Mouse (Mus musculus): ENCODE data around the gene Map1a. TPM values are rescaled to one million over a fixed set of nuclear protein-coding genes. Genes with fewer than 3 reads are reported as not detected.
A peak's percentile ranks its signal among the peaks of the same experiment; 100 is the strongest.

Gene Map1a
- polyA plus RNA-seq, 1 experiment from 2014 or later = 3.1 TPM

DNA sequence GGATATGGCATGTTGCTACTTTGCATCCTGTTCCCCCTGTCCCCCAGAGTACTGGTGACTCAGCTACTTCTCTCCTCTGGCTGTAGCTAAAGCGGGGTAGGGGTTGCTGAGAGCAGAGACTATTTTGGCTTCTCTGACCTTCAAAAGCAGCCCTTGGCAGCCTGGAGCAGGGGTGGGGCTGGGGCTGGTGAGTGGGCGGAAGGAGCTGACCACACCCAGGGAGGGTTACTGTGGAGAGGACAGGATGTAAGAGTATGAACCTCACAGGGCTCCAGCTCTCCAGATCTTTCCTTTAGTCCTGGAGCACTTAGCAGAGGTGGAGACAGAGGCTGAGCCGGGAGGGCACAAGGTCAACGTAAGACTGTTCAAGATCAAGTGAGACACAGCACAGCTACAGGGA is 4.8 kb downstream of the Map1a start:
- H3K9me3 ChIP-seq = no peaks in the 10 kb centered on the region
- H3K4me3 ChIP-seq = peak overlapping the region; percentile 52
- H3K27ac ChIP-seq = no peak overlapping the region
- H3K9ac ChIP-seq = no peak overlapping the region
- H3K36me3 ChIP-seq = peaks cover 2% of the 10 kb centered on the region; the same call in 1 of the 2 replicates
- 22% methylated on average over 4 of the region's 4 CpGs for WGBS
- H3K4me2 ChIP-seq (replicated peaks) = peak overlapping the region; percentile 79
- H3K27me3 ChIP-seq = peaks cover 83% of the 10 kb centered on the region
- ATAC-seq (ENCODE audit: low FRiP score, low read depth) = no peak
- peaks cover 49% of the 10 kb centered on the region for H3K4me1 ChIP-seq

GRCm38 (mm10) chr2:121294753-121295607 is 5.6 kb downstream of the Map1a start:
- 2% methylated on average over 18 of the region's 18 CpGs for WGBS
- ATAC-seq (ENCODE audit: low FRiP score, low read depth) = peak; percentile 71
- Histone ChIP-seq H3K4me1 (peaks cover 46% of the 10 kb centered on the region), H3K36me3 (peaks cover 10% of the 10 kb centered on the region), H3K27ac (0 out of 2 replicates have a peak overlapping the region, but pooled peaks have one; percentile 6), H3K4me2 (replicated peaks) (peak overlapping the region; percentile 79), H3K4me3 (peak overlapping the region; percentile 52), H3K9ac (peak overlapping the region; percentile 63), H3K27me3 (peaks cover 88% of the 10 kb centered on the region), H3K9me3 (no peaks in the 10 kb centered on the region)

DNA sequence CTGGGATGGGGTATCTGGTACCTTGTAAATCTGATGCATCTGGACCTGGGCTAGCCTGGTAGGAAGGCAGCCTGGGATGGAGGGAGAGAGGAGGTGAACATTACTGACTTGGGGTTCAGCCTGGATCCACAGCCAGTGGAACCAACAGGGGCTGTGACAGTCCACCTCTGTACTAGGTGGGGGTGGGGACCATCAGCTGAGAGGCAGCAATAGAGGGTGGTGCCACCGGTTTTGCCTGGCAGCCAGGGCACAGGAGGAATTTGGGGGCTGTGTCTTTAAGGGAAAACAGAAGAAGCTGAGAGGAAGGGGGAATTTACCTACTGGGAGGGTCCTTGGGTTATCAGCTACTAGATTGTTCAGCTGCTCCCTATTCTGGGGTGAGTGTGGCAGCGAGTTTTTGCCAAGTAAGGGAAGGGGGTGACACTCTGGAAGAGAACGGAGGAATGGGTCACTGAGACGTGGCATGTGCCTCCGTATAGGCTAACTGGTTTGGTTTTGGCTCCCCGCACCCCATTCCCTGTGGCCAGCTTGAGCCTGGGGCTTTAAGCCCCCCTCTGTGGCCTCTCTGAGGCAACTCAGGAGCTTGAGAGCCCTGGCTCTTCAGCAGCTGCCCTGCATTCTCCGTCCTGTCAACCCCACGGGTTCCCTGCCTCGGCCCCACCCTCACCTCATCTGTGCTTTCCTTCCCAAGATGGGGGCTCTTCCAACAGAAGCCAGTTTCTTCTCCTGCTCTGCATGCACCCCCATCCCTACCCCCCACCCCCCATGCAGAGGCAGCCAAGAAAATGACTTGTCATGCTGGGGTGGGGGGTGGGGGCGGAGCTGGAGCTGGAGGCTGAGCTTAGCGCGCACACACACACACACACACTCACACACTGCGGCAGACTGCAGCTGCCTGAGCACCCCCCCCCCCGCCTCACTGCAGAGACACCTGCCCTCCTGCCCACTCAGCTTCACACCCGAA is 6.5 kb downstream of the Map1a start:
- Histone ChIP-seq H3K4me1 (peaks cover 43% of the 10 kb centered on the region), H3K9me3 (no peaks in the 10 kb centered on the region), H3K27me3 (peaks cover 88% of the 10 kb centered on the region), H3K9ac (peak overlapping the region; percentile 63), H3K4me3 (peak overlapping the region; percentile 52), H3K27ac (0 out of 2 replicates have a peak overlapping the region, but pooled peaks have one; percentile 6), H3K4me2 (replicated peaks) (peak overlapping the region; percentile 79), H3K36me3 (peaks cover 19% of the 10 kb centered on the region)
- under 1% methylated on average over 15 of the region's 15 CpGs for WGBS
- peak; percentile 45 for ATAC-seq (ENCODE audit: low FRiP score, low read depth)

- Histone ChIP-seq H3K9me3 (no peaks in the 10 kb centered on the region), H3K9ac (peak overlapping the region; percentile 63), H3K4me3 (peak overlapping the region; percentile 52), H3K36me3 (peaks cover 25% of the 10 kb centered on the region), H3K4me1 (peaks cover 43% of the 10 kb centered on the region), H3K27me3 (peaks cover 86% of the 10 kb centered on the region), H3K27ac (no peak overlapping the region), H3K4me2 (replicated peaks) (peak overlapping the region; percentile 79)
- 16% methylated on average over 6 of the region's 6 CpGs for WGBS
- ATAC-seq (ENCODE audit: low FRiP score, low read depth) = no peak
Observed at GRCm38 (mm10) chr2:121296754-121297231, 7.4 kb downstream of the Map1a start.

DNA sequence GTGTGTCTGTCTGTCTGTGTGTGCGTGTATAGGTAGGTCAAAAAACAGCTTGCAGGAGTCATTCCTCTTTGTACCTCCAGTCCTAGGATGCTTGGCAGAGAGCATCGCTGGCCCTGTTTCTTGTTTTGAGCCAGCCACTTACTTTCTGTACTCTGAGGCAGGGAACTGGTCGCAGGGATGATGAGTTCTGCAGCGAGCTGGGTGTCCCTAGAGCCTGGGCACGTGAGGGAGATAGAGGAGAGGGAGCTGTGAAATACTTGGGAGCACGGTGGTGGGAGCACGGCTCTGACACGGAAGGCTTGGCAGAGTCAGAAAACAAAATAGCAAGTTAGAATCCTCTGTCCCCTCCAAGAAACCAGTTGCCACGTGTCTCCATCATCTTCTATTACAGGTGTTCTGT is 8.3 kb downstream of the Map1a start:
- Histone ChIP-seq H3K9me3 (no peaks in the 10 kb centered on the region), H3K27me3 (peaks cover 84% of the 10 kb centered on the region), H3K4me1 (peaks cover 43% of the 10 kb centered on the region), H3K27ac (no peak overlapping the region), H3K4me3 (no peak overlapping the region), H3K36me3 (peaks cover 27% of the 10 kb centered on the region), H3K4me2 (replicated peaks) (peak overlapping the region; percentile 79), H3K9ac (no peak overlapping the region)
- WGBS = 5% methylated on average over 9 of the region's 9 CpGs
- no peak for ATAC-seq (ENCODE audit: low FRiP score, low read depth)

DNA sequence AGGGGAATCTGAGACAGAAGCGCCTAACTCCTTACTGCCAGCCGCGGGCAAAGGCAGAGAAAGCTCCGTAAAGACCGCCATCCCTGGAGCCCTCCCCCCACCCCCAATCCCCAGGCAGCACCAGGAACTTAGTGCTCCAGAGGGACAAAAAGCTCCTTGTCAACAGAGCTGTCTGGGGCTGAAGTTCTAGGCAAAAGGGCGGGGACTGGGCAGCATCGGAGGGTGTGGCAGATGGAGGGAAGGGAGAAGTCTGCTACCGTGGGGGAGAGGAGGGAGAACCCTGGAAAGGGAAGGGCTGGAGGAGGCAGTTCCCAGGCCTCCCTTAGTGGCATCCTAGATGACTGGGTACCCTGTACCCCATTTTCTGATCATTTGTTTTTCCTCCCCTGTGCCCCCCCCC is 8.7 kb downstream of the Map1a start:
- Histone ChIP-seq H3K36me3 (peaks cover 31% of the 10 kb centered on the region), H3K9me3 (no peaks in the 10 kb centered on the region), H3K4me1 (peaks cover 43% of the 10 kb centered on the region), H3K4me2 (replicated peaks) (peak overlapping the region; percentile 79), H3K27me3 (peaks cover 81% of the 10 kb centered on the region), H3K27ac (no peak overlapping the region), H3K4me3 (no peak overlapping the region), H3K9ac (no peak overlapping the region)
- WGBS = 6% methylated on average over 8 of the region's 8 CpGs
- no peak for ATAC-seq (ENCODE audit: low FRiP score, low read depth)

DNA sequence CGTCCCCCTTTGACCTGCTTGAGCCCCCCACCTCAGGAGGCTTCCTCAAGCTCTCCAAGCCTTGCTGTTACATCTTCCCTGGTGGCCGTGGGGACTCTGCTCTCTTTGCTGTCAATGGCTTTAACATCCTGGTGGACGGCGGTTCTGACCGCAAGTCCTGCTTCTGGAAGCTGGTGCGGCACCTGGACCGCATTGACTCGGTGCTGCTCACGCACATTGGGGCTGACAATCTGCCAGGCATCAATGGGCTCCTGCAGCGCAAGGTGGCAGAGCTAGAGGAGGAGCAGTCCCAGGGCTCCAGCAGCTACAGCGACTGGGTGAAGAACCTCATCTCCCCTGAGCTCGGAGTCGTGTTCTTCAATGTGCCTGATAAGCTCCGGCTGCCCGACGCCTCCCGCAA is 10.1 kb downstream of the Map1a start:
- no peak for ATAC-seq (ENCODE audit: low FRiP score, low read depth)
- Histone ChIP-seq H3K36me3 (peaks cover 37% of the 10 kb centered on the region), H3K9me3 (no peaks in the 10 kb centered on the region), H3K9ac (no peak overlapping the region), H3K4me3 (no peak overlapping the region), H3K27ac (no peak overlapping the region), H3K4me2 (replicated peaks) (no peak overlapping the region), H3K27me3 (peaks cover 73% of the 10 kb centered on the region), H3K4me1 (peaks cover 36% of the 10 kb centered on the region)
- WGBS = 83% methylated on average over 17 of the region's 17 CpGs

- no peak for ATAC-seq (ENCODE audit: low FRiP score, low read depth)
- H3K4me3 ChIP-seq = no peak overlapping the region
- H3K36me3 ChIP-seq = peaks cover 37% of the 10 kb centered on the region
- H3K9ac ChIP-seq = no peak overlapping the region
- no peak overlapping the region for H3K4me2 ChIP-seq (replicated peaks)
- peaks cover 30% of the 10 kb centered on the region for H3K4me1 ChIP-seq
- no peak overlapping the region for H3K27ac ChIP-seq
- WGBS = 71% methylated on average over 10 of the region's 10 CpGs
- peaks cover 71% of the 10 kb centered on the region for H3K27me3 ChIP-seq
- no peaks in the 10 kb centered on the region for H3K9me3 ChIP-seq
Observed at GRCm38 (mm10) chr2:121300036-121300435, 10.6 kb downstream of the Map1a start.

DNA sequence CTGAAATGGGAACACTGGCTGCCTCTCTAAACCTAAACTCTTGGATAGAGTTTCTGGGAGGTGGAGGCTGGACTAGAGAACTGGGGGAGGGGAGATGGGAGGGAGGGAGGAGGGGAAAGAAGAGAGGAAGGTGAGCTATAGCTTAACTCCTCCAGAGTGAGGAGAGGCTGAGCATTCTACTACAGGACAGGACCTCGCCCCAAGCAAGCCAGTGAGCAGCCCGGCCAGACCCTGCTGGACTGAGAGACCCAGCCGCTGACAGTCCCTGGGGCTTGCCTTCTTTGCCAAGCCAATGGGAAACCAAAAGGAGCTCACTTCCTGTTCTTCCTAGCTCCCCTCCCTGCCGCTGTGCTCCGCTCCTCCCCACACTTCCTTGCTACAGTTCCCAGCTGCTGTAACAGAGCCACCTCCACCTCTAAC is 19.6 kb downstream of the Map1a start:
- WGBS = 18% methylated on average over 5 of the region's 5 CpGs
- Histone ChIP-seq H3K4me1 (peaks cover 9% of the 10 kb centered on the region), H3K27me3 (peaks cover 20% of the 10 kb centered on the region), H3K27ac (no peak overlapping the region; the same call in 1 of the 2 replicates), H3K9ac (no peak overlapping the region), H3K9me3 (no peaks in the 10 kb centered on the region), H3K36me3 (no peaks in the 10 kb centered on the region; the same call in 1 of the 2 replicates), H3K4me3 (no peak overlapping the region), H3K4me2 (replicated peaks) (peak overlapping the region; percentile 48)
- no peak for ATAC-seq (ENCODE audit: low FRiP score, low read depth)

GRCm38 (mm10) chr2:121316278-121316677 is 26.9 kb downstream of the Map1a start:
- ATAC-seq (ENCODE audit: low FRiP score, low read depth) = no peak
- WGBS = 77% methylated on average over 8 of the region's 8 CpGs

GRCm38 (mm10) chr2:121323041-121323440 is 33.6 kb downstream of the Map1a start:
- H3K36me3 ChIP-seq = peaks cover 4% of the 10 kb centered on the region; the same call in 1 of the 2 replicates
- no peak overlapping the region for H3K4me3 ChIP-seq
- no peak for ATAC-seq (ENCODE audit: low FRiP score, low read depth)
- no peaks in the 10 kb centered on the region for H3K9me3 ChIP-seq
- H3K9ac ChIP-seq = no peak overlapping the region
- WGBS = 90% methylated on average over 10 of the region's 10 CpGs
- H3K4me2 ChIP-seq (replicated peaks) = no peak overlapping the region
- no peaks in the 10 kb centered on the region for H3K4me1 ChIP-seq
- no peak overlapping the region for H3K27ac ChIP-seq
- no peaks in the 10 kb centered on the region for H3K27me3 ChIP-seq

More at GRCm38 (mm10) chr2:121316278-121316677, 26.9 kb downstream of the Map1a start:
- Histone ChIP-seq H3K27ac (no peak overlapping the region), H3K4me1 (no peaks in the 10 kb centered on the region), H3K9ac (no peak overlapping the region), H3K27me3 (no peaks in the 10 kb centered on the region), H3K36me3 (0 out of 2 replicates have a peak, but pooled peaks cover 1% of the 10 kb centered on the region), H3K4me2 (replicated peaks) (no peak overlapping the region), H3K4me3 (no peak overlapping the region), H3K9me3 (no peaks in the 10 kb centered on the region)
